10 mouse cellular contexts compared by ENCODE assay signal in genomic region chr17:56512310-56512709, GRCm38 (mm10). TPM values are rescaled to one million over a fixed set of nuclear protein-coding genes. Genes with fewer than 3 reads are reported as not detected.
DNase-seq lines count a peak whose midpoint lies in the region; ATAC-seq lines count a peak whose summit lies in the region.
"Had no signal": no experiment of that assay in that cellular context is flagged by ENCODE, and none has a peak within 500 bp of the region (broad histone marks: within the 10 kb centered on the region; RNA-seq: fewer than 3 reads in every experiment).

Gene Znrf4, minus strand, starts transcription at chr17:56512431.

- no peaks in the 10 kb centered on the region for H3K36me3 ChIP-seq in heart, embryonic 15.5 days
- H3K36me3 ChIP-seq in embryonic facial prominence, embryonic 10.5 days (replicated peaks) = no peaks in the 10 kb centered on the region
- H3K36me3 ChIP-seq in hindbrain, embryonic 14.5 days (replicated peaks; ENCODE audit: control insufficient read depth, insufficient read depth) = no peaks in the 10 kb centered on the region
- no peaks in the 10 kb centered on the region for H3K36me3 ChIP-seq in midbrain, embryonic 15.5 days (replicated peaks)

- no peak within 1 kb of the TSS for H3K27ac ChIP-seq in heart, embryonic 15.5 days
- peak within 1 kb of the TSS; percentile 57 for H3K27ac ChIP-seq in embryonic facial prominence, embryonic 10.5 days (replicated peaks)
- H3K27ac ChIP-seq in hindbrain, embryonic 14.5 days = no peak within 1 kb of the TSS
- H3K27ac ChIP-seq in midbrain, embryonic 15.5 days = no peak within 1 kb of the TSS

- H3K4me3 ChIP-seq in heart, embryonic 15.5 days = peak within 1 kb of the TSS; percentile 30
- peak within 1 kb of the TSS; percentile 46 for H3K4me3 ChIP-seq in embryonic facial prominence, embryonic 10.5 days
- peak within 1 kb of the TSS; percentile 23 for H3K4me3 ChIP-seq in hindbrain, embryonic 14.5 days (replicated peaks; ENCODE audit: low read length)
- H3K4me3 ChIP-seq in midbrain, embryonic 15.5 days = peak within 1 kb of the TSS; percentile 27

- H3K9ac ChIP-seq in heart, embryonic 15.5 days = no peak within 1 kb of the TSS
- 0 out of 2 replicates have a peak within 1 kb of the TSS, but pooled peaks have one; percentile 13 for H3K9ac ChIP-seq in hindbrain, embryonic 14.5 days
- no peak within 1 kb of the TSS for H3K9ac ChIP-seq in midbrain, embryonic 15.5 days

- peaks cover 85% of the 10 kb centered on the region for H3K27me3 ChIP-seq in heart, embryonic 15.5 days
- peaks cover 87% of the 10 kb centered on the region for H3K27me3 ChIP-seq in embryonic facial prominence, embryonic 10.5 days (replicated peaks; ENCODE audit: low read depth, poor library complexity, severe bottlenecking)
- H3K27me3 ChIP-seq in hindbrain, embryonic 14.5 days (ENCODE audit: control insufficient read depth, insufficient read depth, low read length) = peaks cover 31% of the 10 kb centered on the region
- H3K27me3 ChIP-seq in midbrain, embryonic 15.5 days (replicated peaks) = peaks cover 28% of the 10 kb centered on the region

- peak within 1 kb of the TSS; percentile 51 for H3K4me2 ChIP-seq in heart, embryonic 15.5 days
- peak within 1 kb of the TSS; percentile 41 for H3K4me2 ChIP-seq in hindbrain, embryonic 14.5 days (replicated peaks)
- peak within 1 kb of the TSS; percentile 46 for H3K4me2 ChIP-seq in midbrain, embryonic 15.5 days

- ATAC-seq in heart, embryonic 15.5 days (replicated peaks; ENCODE audit: insufficient number of reproducible peaks, insufficient read depth, low FRiP score, low read depth) = no peak
- ATAC-seq in hindbrain, embryonic 14.5 days (ENCODE audit: low FRiP score) = no peak
- ATAC-seq in midbrain, embryonic 15.5 days (replicated peaks) = no peak

- no peak for DNase-seq in heart, postnatal 4 days
- DNase-seq in embryonic facial prominence, embryonic 10.5 days (ENCODE audit: low spot score) = no peak
- peak; percentile 14 for DNase-seq in hindbrain, embryonic 14.5 days (ENCODE audit: low spot score)
- DNase-seq in layer of hippocampus, adult 18-20 months (ENCODE audit: low spot score in 2 of 2) = no peak
- DNase-seq in kidney, adult 8-10 months = no peak
- DNase-seq in right cerebral cortex, postnatal 25 days = no peak
- DNase-seq: lung, postnatal 4 days; spleen, adult 18-20 months had no signal

- no peaks in the 10 kb centered on the region for H3K9me3 ChIP-seq in heart, embryonic 15.5 days (replicated peaks)
- peaks cover 8% of the 10 kb centered on the region for H3K9me3 ChIP-seq in embryonic facial prominence, embryonic 10.5 days
- H3K9me3 ChIP-seq in hindbrain, embryonic 14.5 days (ENCODE audit: control insufficient read depth, low read length) = no peaks in the 10 kb centered on the region
- H3K9me3 ChIP-seq in midbrain, embryonic 15.5 days = no peaks in the 10 kb centered on the region

- WGBS in heart, embryonic 15.5 days = 63% methylated on average over 22 of the region's 22 CpGs
- 62% methylated on average over 22 of the region's 22 CpGs for WGBS in embryonic facial prominence, embryonic 10.5 days
- 66% methylated on average over 22 of the region's 22 CpGs for WGBS in hindbrain, embryonic 14.5 days
- WGBS in midbrain, embryonic 15.5 days = 68% methylated on average over 22 of the region's 22 CpGs

- H3K4me1 ChIP-seq in heart, embryonic 15.5 days (replicated peaks) = peaks cover 27% of the 10 kb centered on the region
- H3K4me1 ChIP-seq in embryonic facial prominence, embryonic 10.5 days = peaks cover 53% of the 10 kb centered on the region
- H3K4me1 ChIP-seq in hindbrain, embryonic 14.5 days (replicated peaks; ENCODE audit: control insufficient read depth, insufficient read depth, low read length) = peaks cover 13% of the 10 kb centered on the region
- H3K4me1 ChIP-seq in midbrain, embryonic 15.5 days = peaks cover 34% of the 10 kb centered on the region

RNA-seq across cellular contexts. Expression of gene Znrf4, which starts in this region (rescaled TPM):
- polyA plus RNA-seq in heart, embryonic 15.5 days (2015; fragmentation: Nextera tagmentation; extraction: Ambion mirVana) = not detected in 2 replicates
- not detected for total RNA-seq in heart, postnatal 4 days (2021)
- polyA plus RNA-seq in embryonic facial prominence, embryonic 10.5 days (2016; fragmentation: Nextera tagmentation; extraction: Ambion mirVana) = not detected in 2 replicates
- polyA plus RNA-seq in hindbrain, embryonic 14.5 days (2014; fragmentation: Nextera tagmentation; extraction: Ambion mirVana) = not detected in 2 replicates
- not detected in 2 replicates for polyA plus RNA-seq in midbrain, embryonic 15.5 days (2015; fragmentation: Nextera tagmentation; extraction: Ambion mirVana)
- total RNA-seq in layer of hippocampus, adult 18-20 months (2021) = not detected

Comparison
In these comparisons a context has a peak if more than half of its experiments do, and no peak if none do; other contexts are left out.
1. Peak in DNase-seq, H3K4me3 ChIP-seq, H3K9ac ChIP-seq and H3K4me2 ChIP-seq in hindbrain, embryonic 14.5 days; RNA of the gene not detected or under 1 TPM.